ENCODE assay signal across 8 mouse cellular contexts in genomic region chr5:124729662-124730206, GRCm38 (mm10). TPM values are rescaled to one million over a fixed set of nuclear protein-coding genes. Genes with fewer than 3 reads are reported as not detected.
DNase-seq lines count a peak whose midpoint lies in the region; ATAC-seq and TF ChIP-seq lines count a peak whose summit lies in the region.

No protein-coding gene starts in this region.

- H3K9ac ChIP-seq in forebrain, embryonic 15.5 days (replicated peaks): no peak overlapping the region
- H3K9ac ChIP-seq in limb, embryonic 12.5 days (replicated peaks): no peak overlapping the region

- WGBS in forebrain, embryonic 15.5 days: 15% methylated on average over 21 of the region's 21 CpGs
- WGBS in limb, embryonic 12.5 days: 13% methylated on average over 21 of the region's 21 CpGs

- H3K9me3 ChIP-seq in megakaryocyte, embryonic 14.5 days: no peaks in the 10 kb centered on the region
- H3K9me3 ChIP-seq in forebrain, embryonic 15.5 days: no peaks in the 10 kb centered on the region
- H3K9me3 ChIP-seq in limb, embryonic 12.5 days: no peaks in the 10 kb centered on the region

- peak overlapping the region; percentile 37 for H3K4me2 ChIP-seq in forebrain, embryonic 15.5 days (replicated peaks)
- H3K4me2 ChIP-seq in limb, embryonic 12.5 days: peak overlapping the region; percentile 56

- H3K27ac ChIP-seq in forebrain, embryonic 15.5 days (replicated peaks): no peak overlapping the region
- no peak overlapping the region for H3K27ac ChIP-seq in limb, embryonic 12.5 days
- no peak overlapping the region for H3K27ac ChIP-seq in layer of hippocampus, adult 2 months

- intact Hi-C loops in left cerebral cortex, postnatal 25 days (cut with DNase I): no loop called here

- H3K36me3 ChIP-seq in megakaryocyte, embryonic 14.5 days (replicated peaks; ENCODE audit: low read length): peaks cover 13% of the 10 kb centered on the region
- no peaks in the 10 kb centered on the region for H3K36me3 ChIP-seq in forebrain, embryonic 15.5 days
- no peaks in the 10 kb centered on the region for H3K36me3 ChIP-seq in limb, embryonic 12.5 days

- peak; percentile 15 for DNase-seq in retina, postnatal 1 day
- DNase-seq in left cerebral cortex, postnatal 25 days (ENCODE audit: low spot score in 2 of 2): no peak
- DNase-seq in layer of hippocampus, adult 2 months (ENCODE audit: low spot score in 2 of 2): no peak
- no peak for DNase-seq in layer of hippocampus, adult 9-10 months (ENCODE audit: low spot score)

- peaks cover 16% of the 10 kb centered on the region for H3K27me3 ChIP-seq in megakaryocyte, embryonic 14.5 days (replicated peaks)
- H3K27me3 ChIP-seq in forebrain, embryonic 15.5 days: no peaks in the 10 kb centered on the region
- 0 out of 2 replicates have a peak, but pooled peaks cover 20% of the 10 kb centered on the region for H3K27me3 ChIP-seq in limb, embryonic 12.5 days

- no peak for TF ChIP-seq CTCF in layer of hippocampus, adult 2 months (conservative IDR thresholded peaks at IDR 0.05)

- peaks cover 28% of the 10 kb centered on the region for H3K4me1 ChIP-seq in megakaryocyte, embryonic 14.5 days
- H3K4me1 ChIP-seq in forebrain, embryonic 15.5 days: peaks cover 9% of the 10 kb centered on the region; the same call in 1 of the 2 replicates
- 0 out of 2 replicates have a peak, but pooled peaks cover 3% of the 10 kb centered on the region for H3K4me1 ChIP-seq in limb, embryonic 12.5 days (replicated peaks)

- no peak for ATAC-seq in megakaryocyte, adult 5-6 weeks (ENCODE audit: poor library complexity, severe bottlenecking)
- no peak for ATAC-seq in forebrain, embryonic 15.5 days (replicated peaks)
- ATAC-seq in limb, embryonic 12.5 days (ENCODE audit: insufficient number of reproducible peaks, insufficient read depth, low FRiP score, low TSS enrichment, low read depth): no peak

- H3K4me3 ChIP-seq in megakaryocyte, embryonic 14.5 days (replicated peaks): peak overlapping the region; percentile 88
- peak overlapping the region; percentile 20; the same call in 1 of the 2 replicates for H3K4me3 ChIP-seq in forebrain, embryonic 15.5 days
- H3K4me3 ChIP-seq in limb, embryonic 12.5 days (replicated peaks): peak overlapping the region; percentile 31
- H3K4me3 ChIP-seq in layer of hippocampus, adult 2 months: no peak overlapping the region

RNA-seq across cellular contexts. Expression of gene Dnah10, which starts 4.8 kb away (rescaled TPM):
- 0.09 and 0.93 TPM in 2 replicates for polyA plus RNA-seq in megakaryocyte, embryonic 14.5 days (2012; ENCODE audit: insufficient read depth, low replicate concordance)
- not detected in 2 replicates for total RNA-seq in megakaryocyte, adult 5-6 weeks (2015)
- total RNA-seq in megakaryocyte, adult 5-6 weeks (2017): 0.04 TPM in 1 of 2 replicates, not detected in the other
- 0.11 and 0.14 TPM in 2 replicates for polyA plus RNA-seq in forebrain, embryonic 15.5 days (2015; fragmentation: Nextera tagmentation; extraction: Ambion mirVana)
- 0.04 and 0.09 TPM in 2 replicates for polyA plus RNA-seq in limb, embryonic 12.5 days (2016; fragmentation: Nextera tagmentation; extraction: Ambion mirVana)
- total RNA-seq in left cerebral cortex, postnatal 25 days (2021): 1 to 10 TPM in 1 of 2 experiments, under 1 TPM in 1; 0.60 to 1.1 TPM
- total RNA-seq in layer of hippocampus, adult 2 months (2021): under 1 TPM; 0.32 to 0.38 TPM
